Mouse (Mus musculus) inflammation-experienced regulatory T-cells (primary cell): ENCODE measurements around the gene Olfr497. TPM values are rescaled to one million over a fixed set of nuclear protein-coding genes. Genes with fewer than 3 reads are reported as not detected.

Experiments used
- polyA plus RNA-seq, 2 experiments: library from polyadenylated mRNA; unstranded; fragments of 100-300 nt; shearing (Covaris generic); gene quantifications; one replicate each; pipeline ENCODE4 v1.2.1; 2017

Olfr497 gene
- polyA plus RNA-seq = not detected

GRCm38 (mm10) chr7:108420121-108420520, at the start of gene Olfr497:
Gene Olfr497 (plus strand): TSS chr7:108420421.

GRCm38 (mm10) chr7:108392867-108393266, 27.4 kb upstream of the Olfr497 start, which contains the start of gene Olfr495:
Gene Olfr495 (plus strand): TSS chr7:108393167.

GRCm38 (mm10) chr7:108465026-108465425, 44.8 kb downstream of the Olfr497 start, which contains the start of gene Olfr498:
Gene Olfr498 (plus strand): TSS chr7:108465326.

Other genes starting within 250 kb of the Olfr497 start
- gene Olfr486, start 247.7 kb upstream of the Olfr497 start, polyA plus RNA-seq = not detected
- not detected for gene Olfr487, start 205.8 kb upstream of the Olfr497 start, polyA plus RNA-seq
- gene Olfr488, start 162.1 kb upstream of the Olfr497 start, polyA plus RNA-seq = under 1 TPM; 0.31 to 0.83 TPM
- under 1 TPM in 1 of 2 experiments, not detected in 1; 0.17 TPM for gene Olfr490, start 131.5 kb upstream of the Olfr497 start, polyA plus RNA-seq
- 1 to 10 TPM in 1 of 2 experiments, not detected in 1; 1.1 TPM for gene Olfr491, start 107.0 kb upstream of the Olfr497 start, polyA plus RNA-seq
- gene Olfr492, start 96.7 kb upstream of the Olfr497 start, polyA plus RNA-seq = not detected
- not detected for gene Olfr493, start 73.4 kb upstream of the Olfr497 start, polyA plus RNA-seq
- not detected for gene Olfr494, start 55.1 kb upstream of the Olfr497 start, polyA plus RNA-seq
- not detected for gene Olfr495, start 27.3 kb upstream of the Olfr497 start, polyA plus RNA-seq
- gene Olfr498, start 44.9 kb downstream of the Olfr497 start, polyA plus RNA-seq = not detected
- 1 to 10 TPM in 1 of 2 experiments, under 1 TPM in 1; 0.13 to 1.1 TPM for gene Olfr502, start 104.6 kb downstream of the Olfr497 start, polyA plus RNA-seq
- 1 to 10 TPM in 1 of 2 experiments, not detected in 1; 1.2 TPM for gene Olfr503, start 124.1 kb downstream of the Olfr497 start, polyA plus RNA-seq
- gene Olfr504, start 145.4 kb downstream of the Olfr497 start, polyA plus RNA-seq = under 1 TPM in 1 of 2 experiments, not detected in 1; 0.75 TPM
- gene Olfr506, start 190.4 kb downstream of the Olfr497 start, polyA plus RNA-seq = under 1 TPM; 0.13 to 0.61 TPM
- not detected for gene Olfr507, start 201.4 kb downstream of the Olfr497 start, polyA plus RNA-seq
- gene Olfr508, start 209.6 kb downstream of the Olfr497 start, polyA plus RNA-seq = not detected
- under 1 TPM in 1 of 2 experiments, not detected in 1; 0.09 TPM for gene Olfr509, start 231.5 kb downstream of the Olfr497 start, polyA plus RNA-seq
- gene Olfr510, start 246.0 kb downstream of the Olfr497 start, polyA plus RNA-seq = not detected